Mouse (Mus musculus): ENCODE results near the gene 7420426K07Rik.

- TF ChIP-seq GATA1 (IDR thresholded peaks at IDR 0.05; ENCODE audit: low read length): no peak
- no peak for TF ChIP-seq TAL1 (IDR thresholded peaks at IDR 0.05; ENCODE audit: low read length)
Measured at GRCm38 (mm10) chr9:98863463-98863862, 39.5 kb upstream of the 7420426K07Rik start.

Measured in erythroblast, embryonic 14.5 days (primary cell).